Mouse (Mus musculus) ovary, postnatal 14 days (tissue): ENCODE results near the gene Ift81.

ENCODE experiments used
- DNase-seq: peaks from one replicate; pipeline ENCODE4 v3.0.0; 2022; ENCODE audit warnings: low spot score

Gene Ift81

DNA sequence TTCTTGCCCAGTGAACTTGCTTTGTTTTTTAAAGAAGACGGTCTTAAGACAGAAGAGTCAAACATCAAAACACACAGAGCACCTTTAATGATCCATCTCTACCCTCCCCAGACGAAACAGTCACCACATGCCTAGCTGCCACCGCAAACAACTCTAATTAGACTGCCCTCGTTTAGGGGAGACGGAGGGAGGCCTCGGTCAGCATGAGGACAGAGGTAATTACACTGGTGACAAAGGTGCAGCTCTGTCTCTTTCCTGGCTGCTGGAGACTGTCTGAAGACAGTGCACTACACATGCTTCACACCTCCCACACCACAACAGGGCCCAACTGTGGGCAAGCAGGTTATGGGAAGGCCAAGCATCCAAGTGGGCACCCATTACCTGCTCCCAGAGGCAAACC lies 66.5 kb downstream of the Ift81 start:
- no peak for DNase-seq

DNA sequence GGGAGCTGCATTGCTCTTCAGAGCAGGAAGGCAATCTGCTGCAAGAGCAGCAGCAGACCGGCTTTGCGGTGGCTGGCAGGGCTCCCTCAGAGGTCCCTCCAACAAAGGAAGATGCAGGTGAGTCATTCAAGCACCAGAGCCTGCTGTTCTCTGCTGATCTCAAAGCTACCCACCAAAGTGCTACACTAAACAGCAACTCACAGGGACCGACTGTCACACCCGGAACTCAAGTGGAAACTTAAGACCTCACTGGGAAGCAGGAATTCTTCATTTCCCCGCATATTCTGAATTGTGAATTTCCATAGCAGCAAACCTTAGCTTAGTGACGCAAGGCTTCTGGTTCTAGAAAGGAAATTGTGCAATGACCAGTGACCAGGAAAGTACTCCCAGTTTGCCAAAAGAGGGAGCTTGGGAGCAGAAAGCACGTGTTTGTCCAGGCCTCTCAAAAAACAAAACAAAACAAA lies 67.0 kb downstream of the Ift81 start:
- DNase-seq, result no peak

DNA sequence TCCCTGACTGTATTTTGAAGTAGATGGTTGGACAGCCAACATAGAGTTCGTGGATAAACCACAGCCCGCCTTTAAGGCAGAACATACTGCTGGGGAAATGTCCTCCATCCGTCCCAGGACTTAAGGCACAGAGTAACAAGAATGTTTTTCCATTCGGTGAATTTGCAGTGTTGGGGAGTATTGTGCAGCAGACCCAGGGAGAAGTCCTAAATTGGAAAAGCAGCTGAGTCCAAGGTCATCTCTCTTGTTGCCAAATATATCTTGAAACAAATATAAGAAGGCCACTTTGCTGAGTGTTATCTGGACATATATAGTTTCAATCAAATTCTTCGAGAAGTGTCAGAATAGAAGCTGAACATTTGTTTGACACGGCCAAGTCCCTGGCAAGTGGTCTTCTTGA lies 70.9 kb downstream of the Ift81 start:
- DNase-seq, result no peak

DNA sequence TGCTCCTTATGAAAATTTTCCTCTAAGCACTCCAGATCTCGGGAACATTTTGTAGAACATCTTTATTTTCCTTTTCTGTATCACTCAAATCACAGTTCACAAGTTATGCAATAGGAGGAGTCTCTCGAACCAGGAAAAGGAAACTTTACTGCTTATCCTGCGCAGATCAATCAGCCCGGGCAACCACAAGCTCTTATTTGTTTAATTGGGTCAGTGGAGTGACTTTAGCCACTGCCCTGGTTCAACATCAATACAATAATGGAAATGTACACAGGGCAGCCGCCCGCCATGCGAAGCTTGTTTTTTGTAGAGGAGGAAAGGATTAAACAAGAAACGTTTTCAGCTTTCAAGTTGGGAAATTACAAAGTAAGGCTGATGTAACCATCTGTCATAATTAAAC lies 72.4 kb downstream of the Ift81 start:
- DNase-seq, result no peak

DNA sequence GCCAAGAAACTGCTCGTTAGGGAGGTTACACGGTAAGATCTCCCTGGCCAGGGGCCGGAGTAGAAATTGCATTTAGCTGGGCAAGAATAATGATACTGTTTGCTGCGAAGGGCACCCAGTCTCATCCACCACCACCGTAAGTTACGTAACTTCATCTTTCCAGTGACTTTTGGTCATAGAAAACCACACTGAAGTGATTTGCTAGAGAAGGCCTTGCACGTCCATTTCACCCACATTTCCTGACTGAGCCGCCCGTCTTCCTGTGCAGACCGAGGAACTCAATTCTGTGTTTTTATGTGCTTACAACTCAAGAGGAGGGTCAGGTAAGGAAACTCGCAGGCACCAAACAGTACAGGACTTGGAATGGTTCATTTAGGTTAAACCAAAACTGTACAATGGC lies 76.2 kb downstream of the Ift81 start:
- no peak for DNase-seq

DNA sequence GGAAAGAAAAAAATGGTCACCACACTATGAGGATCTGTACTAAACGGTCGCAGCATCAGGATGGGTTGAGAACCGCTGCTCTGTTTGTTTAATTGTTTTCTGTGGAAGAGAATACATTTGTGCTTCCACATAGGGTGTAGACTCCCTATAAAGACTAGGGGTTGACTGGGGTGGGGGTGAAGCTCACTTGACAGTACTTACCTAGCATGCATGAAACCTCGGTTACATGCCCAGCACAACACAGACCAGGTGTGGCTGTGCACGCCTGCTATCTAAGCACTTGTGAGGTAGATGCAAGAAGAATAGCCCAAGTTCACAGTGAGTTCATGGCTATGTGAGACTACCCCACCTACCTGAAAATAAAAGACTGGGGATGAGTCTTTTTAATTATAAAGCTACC lies 76.7 kb downstream of the Ift81 start:
- DNase-seq, result no peak

DNA sequence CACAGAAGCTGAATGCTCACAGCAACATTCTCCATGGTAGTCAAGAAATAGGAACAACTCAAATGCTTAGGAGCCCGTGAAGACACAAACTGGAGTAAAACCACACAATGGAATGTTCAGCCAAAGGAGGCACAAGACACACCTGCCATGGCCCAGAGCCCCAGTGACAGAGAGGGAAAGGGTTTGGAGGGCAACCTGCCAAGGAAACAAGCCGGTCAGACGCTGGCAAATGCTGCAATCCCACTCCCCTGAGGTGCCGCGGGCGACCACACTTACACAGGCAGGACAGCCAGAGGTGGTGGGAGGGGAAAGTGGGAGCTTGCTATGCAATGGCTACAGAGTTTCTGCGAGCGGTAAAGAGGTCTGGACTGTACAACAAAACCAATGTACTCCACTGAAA lies 80.4 kb downstream of the Ift81 start:
- no peak for DNase-seq

DNA sequence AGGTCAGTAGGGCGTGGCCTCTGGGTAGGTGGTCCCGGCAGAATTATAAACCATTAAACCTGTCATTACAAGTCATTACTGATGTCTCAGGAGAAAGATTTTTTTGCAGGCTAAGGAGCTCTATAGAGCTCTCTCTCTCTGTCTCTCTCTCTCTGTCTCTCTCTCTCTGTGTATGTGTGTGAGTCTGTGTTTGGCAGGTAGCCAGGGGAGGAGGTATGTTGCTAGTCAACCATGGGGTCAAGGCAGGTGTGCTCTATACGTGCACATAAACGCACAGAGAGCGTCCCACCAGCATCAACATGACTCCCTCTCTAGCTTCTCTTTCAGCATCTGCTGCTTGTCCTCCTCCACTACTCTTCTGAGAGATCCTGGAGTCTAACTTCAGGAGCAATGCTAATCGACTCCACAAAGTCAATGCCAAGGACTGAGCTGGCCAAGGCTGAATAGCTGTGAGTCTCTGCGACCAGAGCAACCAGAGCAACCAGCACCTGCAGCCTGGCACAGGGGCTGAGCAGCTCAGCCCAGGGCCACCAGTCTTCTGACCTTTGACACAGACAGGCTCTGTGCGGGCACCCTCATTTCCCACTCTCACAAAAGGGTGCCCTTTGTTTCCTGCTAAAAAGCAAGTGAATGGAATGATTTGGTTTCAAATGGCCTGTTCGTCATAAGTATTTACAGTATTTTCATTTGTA lies 84.3 kb downstream of the Ift81 start:
- no peak for DNase-seq

DNA sequence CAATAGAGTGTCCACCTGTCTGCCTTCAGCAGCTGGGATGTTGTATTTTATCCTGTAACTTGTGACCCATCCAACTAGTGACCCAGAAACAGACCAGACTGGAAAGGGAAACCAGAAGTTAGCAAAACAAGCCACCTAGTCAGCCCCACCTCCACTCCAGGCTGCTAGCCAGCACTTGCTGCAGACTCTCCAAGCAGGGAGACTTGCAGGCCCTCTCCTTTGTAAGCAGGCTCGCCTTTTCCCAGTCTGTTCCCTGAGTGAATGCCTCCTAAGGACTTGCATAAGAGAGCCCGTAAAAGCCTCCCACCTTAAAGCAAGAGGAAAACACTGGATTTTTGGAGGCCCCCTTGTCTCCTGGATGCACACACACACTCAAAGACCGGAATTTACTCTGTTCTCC lies 85.0 kb downstream of the Ift81 start:
- no peak for DNase-seq

DNA sequence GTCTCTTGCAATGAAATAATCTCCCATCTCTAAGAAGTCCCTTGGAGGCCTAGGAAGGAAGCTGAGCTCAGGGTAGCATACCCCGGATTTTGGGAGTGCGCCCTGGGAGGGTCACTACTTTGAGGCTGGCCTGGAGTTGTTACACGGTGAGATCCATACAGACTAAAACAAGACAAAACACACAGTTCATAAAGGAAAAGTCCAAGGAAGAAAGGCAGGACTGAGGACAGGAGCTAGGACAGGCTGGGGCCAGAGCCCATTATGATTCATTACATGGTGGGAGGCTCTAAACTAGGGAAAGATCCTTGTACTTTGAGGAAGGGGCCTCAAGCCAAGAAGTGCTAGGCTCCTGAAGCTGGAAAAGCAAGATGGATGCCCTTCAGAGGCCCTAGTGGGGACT lies 85.7 kb downstream of the Ift81 start:
- DNase-seq, result no peak

DNA sequence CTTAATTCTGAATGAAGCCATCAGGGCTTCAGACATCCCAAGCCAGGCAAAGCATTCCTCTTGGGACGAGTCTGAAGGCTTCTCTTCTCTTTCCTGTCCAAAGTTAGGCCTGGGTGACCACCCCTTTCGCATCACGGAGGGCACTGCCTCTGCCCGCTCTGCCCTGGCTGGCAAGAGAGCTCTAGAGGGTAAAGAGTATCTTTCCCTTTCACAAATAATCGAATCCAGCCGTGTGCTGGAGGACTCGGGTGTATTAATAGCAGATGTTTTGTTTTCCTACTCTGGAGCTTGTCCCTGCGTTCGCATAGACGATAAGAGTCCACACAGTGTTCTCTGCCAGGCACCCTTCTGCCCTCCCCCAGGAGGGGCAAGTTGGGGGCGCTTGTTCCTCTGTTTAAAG lies 86.6 kb downstream of the Ift81 start:
- no peak for DNase-seq

DNA sequence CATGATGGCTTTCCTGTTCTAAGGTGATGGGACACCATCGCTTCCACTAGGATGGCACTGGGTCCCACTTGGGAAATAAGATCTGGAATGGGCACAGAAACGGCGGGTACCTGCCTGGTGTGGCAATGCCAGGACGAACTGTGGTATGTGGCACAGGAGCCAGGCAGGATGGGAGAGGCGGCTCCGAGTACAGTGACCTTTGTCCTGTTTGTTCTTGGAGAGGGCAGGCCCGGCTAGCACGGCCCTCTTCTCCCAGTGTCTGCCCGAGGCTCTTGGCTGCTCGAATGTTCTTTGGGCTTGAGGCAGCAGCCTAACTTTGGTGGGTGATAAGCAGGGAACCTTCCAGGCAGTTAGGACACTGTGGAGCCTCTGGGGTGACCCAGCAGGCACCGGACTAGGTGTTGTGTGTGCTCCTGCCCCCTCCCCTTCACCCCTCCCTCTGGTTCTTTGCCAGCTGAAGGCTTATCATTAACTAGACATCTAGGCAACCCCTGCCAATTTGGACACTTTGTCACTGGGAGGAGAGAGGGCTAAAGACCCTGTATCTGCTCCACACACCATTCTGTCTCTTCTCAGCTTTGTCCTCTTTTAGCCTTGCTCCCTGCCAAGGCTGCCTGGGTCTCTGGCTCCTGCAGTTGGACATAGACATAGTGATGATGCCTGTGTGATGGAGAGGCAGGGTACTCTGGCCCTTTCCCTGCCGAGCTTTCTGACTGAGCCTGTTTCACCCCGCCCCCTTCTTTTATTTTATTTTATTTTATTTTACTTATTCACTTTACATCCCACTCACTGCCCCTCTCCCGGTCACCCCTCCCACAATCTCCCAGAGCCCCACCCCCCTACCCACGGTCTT lies 87.2 kb downstream of the Ift81 start:
- no peak for DNase-seq

DNA sequence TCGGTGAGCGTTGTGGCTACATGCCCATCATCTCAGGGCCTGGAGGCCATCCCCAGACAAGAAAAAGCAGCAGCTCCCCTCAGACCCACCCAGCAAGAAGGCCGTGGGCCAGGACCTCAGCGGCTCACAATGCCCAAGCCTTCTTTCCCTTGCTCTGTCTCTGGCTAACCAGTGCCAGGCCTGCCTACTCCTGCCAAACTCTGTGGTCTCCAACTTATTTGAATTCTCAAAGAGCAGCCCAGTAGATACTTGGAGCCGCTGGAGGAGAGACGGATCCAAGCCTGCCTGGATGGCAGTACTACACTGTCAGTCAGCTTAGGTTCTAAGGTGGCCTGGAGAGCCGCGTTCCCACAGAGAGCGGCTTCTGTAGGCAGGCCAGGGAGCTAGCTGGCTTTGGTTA lies 87.9 kb downstream of the Ift81 start:
- DNase-seq, result no peak

DNA sequence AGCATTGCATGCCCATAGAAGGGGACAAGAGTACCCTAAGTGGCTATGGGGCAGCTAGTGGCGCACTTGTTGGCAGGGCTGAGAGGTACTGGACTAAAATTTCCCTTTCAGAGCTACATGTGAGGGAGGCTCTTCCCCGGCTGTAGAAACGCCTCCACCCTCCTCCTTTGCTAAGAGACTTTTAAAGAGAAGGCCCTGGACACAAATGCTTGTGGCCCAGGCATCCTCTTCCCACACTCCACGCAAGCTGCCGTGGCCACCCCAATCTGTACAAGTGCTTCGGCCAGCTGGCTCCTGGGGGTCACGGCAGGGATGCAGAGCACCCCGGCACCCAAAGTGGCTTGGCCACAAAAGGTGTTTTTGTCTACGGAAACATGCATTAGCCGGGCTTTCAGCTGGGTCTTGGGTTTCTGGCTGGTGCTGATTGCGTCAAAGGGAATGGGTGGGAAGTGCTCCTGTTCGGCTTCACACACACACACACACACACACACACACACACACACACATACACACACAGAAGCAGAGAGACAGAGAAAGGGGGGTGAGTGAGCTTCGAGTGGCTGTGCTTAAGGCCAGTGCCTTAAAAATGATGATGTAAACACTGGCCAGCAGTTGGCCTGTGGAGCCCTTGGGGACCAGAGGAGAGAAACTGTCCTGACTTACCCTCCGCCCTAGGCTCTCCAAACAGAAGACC lies 88.9 kb downstream of the Ift81 start:
- DNase-seq, result no peak

DNA sequence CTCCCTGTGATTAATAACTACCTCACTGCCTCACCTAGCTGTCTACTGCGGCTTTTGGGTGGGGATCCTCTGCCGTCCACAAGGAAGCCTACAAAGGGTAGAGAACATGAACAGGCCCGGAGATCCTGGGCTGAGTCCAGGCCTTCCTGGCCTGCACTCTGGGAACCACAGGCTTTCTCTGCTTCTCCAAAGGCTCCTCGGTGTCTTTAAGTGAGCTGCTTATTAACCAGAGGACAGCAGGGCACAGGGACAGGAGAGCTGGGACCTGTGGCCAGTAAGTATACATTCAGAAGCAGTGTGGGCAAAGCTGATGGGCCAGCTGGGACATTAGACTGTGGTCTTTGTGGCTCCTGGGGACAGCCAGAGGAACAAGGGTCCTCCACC lies 89.5 kb downstream of the Ift81 start:
- DNase-seq, result no peak

DNA sequence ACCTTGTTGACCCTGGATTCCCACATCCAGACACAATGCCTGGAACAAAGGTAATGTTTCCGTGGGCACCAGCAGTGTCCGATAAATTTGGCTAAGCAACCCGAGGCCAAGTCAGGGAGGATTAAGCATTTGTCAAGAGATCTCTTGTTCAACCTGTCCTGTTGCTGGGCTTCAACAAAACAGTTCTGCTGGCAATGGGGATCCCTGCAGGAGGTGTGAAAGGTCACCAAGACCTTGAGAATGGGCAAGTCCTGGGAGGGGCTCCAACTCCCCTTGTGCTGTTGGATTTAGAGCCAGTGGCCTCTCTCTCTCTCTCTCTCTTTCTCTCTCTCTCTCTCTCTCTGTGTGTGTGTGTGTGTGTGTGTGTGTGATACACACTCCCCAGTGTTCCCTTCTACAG lies 90.1 kb downstream of the Ift81 start:
- no peak for DNase-seq

DNA sequence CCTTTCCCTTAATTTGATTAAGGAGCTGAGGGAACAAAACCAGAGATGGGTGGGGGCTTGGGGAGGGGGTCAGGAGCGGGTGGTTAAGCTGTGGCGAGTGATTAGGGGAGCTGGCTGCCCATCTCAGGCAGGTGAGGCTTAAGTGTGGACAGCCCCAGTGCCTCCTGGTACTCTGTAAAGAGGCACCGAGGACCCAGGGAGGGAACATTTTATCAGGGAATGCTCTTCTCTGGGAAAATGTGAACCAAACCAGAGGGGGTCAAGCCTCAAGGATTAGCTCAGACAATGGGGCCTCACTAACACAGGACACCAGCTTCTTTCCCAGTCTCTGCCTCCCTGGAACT lies 93.2 kb downstream of the Ift81 start:
- no peak for DNase-seq

DNA sequence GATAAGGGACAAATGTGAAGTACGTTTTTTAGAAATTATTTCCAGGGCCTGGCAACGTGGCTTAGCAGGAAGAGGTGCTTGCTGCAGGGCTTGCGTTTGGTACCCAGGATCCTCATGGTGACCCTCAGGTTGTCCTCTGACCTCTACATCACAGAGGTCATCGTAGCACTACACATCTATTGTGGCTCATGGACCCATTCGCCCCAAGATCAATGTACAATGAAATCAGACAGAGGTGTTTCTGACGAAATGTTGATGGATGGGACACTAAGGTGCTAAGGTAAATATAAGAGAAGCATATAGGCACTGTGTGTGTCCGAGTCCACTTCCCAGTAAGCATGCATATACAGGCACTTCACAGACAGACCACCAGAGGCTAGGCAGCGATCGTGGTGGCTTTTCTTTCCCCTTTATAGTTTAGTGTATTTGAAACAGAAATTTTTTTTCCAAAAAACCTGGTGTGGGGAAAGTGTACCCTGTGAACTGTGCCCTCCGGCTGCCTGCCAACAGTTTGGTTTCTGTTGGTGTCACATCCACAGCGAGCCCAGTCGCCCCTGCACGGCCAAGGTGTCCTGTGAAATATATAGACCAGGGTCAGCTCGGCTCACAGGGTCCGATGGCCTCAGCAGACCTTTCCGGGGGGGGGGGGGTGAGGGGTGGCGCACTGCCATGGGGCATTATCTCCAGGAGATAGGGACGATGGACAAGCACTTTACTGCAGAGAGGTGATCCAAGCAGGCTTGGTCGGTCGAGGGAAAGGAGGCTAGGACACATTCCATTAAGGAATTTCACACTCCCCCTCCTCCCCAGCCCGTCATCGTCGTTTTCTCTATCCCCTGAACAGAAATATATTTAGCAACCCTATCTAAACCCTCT lies 93.8 kb downstream of the Ift81 start:
- DNase-seq, result no peak

DNA sequence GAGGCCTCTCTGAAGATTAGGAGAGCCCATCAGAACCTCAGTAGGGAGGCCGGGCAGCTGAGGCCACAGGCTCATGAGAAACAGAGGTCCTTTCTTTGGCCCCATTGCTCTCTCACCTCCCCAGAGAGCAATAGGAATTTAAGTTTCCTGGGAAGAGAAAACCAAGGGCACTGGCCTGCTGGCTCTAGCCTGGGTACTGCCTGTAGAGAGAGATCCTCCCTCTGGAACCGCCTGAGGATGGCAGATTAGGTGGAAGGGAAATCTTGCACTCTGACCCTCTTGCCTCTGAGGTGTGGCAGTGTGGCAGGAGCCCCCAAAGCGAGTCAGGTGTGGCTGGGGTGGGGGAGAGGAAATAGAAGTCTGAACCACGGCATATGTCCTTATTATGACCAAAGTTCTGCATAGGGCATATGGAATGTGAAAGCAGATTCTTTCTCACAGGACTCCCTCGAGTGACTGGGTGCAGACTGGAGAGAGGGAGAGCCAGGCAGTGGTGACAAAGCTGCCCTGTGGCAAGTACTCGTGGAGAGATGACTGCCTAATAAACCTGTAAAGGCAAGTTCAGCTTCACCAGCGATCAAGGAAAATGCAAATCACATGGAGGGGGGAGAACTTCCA lies 95.2 kb downstream of the Ift81 start:
- DNase-seq, result no peak

DNA sequence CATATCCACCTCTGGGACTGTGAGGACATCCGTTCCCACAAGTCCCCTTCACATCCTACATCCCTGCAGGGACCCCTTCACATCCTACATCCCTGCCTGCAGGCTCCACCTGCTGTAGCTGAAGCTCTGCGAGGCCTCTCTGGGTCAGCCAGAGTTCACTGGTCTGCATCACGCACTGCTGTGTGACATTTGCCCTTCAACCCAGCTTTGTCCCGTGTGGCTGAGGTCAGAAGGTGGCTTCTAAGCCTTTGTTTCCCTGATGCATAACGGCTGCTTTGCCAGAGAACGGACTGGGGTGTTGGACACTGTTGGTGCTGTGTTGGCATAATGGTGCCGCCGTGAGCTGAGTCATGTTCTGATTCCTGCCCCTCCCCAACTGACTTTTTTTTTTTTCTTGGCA lies 96.1 kb downstream of the Ift81 start:
- no peak for DNase-seq

DNA sequence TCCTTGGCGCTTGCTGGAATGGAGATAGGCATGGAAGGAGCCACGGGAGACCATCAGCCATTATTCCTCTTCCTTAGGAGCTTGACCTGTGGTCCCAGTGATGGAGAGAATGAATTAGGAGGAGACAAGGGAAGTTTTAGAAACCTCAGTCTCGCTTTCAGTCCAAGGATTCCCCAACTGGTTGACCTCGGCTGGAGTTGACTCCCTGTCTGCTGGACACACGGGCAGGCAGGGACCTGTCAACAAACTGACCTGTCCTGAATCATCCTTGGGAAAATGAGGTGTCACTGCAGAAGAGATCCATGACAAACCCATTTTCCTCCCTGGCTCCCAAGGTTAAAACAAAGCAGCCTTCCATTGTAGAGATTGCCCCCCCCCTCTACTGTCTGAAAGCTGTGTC lies 97.4 kb downstream of the Ift81 start:
- no peak for DNase-seq
